Mouse (Mus musculus) liver, embryonic 12.5 days (tissue): ENCODE results near the gene Gpr153. TPM values are rescaled to one million over a fixed set of nuclear protein-coding genes. Genes with fewer than 3 reads are reported as not detected.
A peak's percentile ranks its signal among the peaks of the same experiment; 100 is the strongest.

Experiments
- ATAC-seq: fragments of 200-750 bp; cut with Nextera tagmentation; 2 replicates; pipeline ENCODE4 v1.8.0; 2017; ENCODE audit warnings: moderate number of reproducible peaks, mild to moderate bottlenecking, moderate library complexity
- H3K27ac ChIP-seq: fragments of 300-500 bp; sonication (generic); 2 replicates; pipeline ENCODE4 v1.5.1; 2016; ENCODE audit warnings: mild to moderate bottlenecking
- H3K27me3 ChIP-seq: fragments of 300-500 bp; sonication (generic); replicated peaks from 2 replicates; pipeline ENCODE4 v1.6.1; 2016; ENCODE audit warnings: mild to moderate bottlenecking, moderate library complexity
- H3K36me3 ChIP-seq: fragments of 300-500 bp; sonication (generic); 2 replicates; pipeline ENCODE4 v1.6.1; 2016; ENCODE audit warnings: mild to moderate bottlenecking, moderate library complexity
- H3K4me1 ChIP-seq: fragments of 300-500 bp; sonication (generic); 2 replicates; pipeline ENCODE4 v1.6.1; 2016
- H3K4me2 ChIP-seq: fragments of 300-500 bp; sonication (generic); 2 replicates; pipeline ENCODE4 v1.6.1; 2016; ENCODE audit warnings: mild to moderate bottlenecking, moderate library complexity
- H3K4me3 ChIP-seq: fragments of 300-500 bp; sonication (generic); 2 replicates; pipeline ENCODE4 v1.5.1; 2016; ENCODE audit warnings: mild to moderate bottlenecking, moderate library complexity
- H3K9ac ChIP-seq: fragments of 300-500 bp; sonication (generic); 2 replicates; pipeline ENCODE4 v1.6.1; 2016; ENCODE audit warnings: mild to moderate bottlenecking, moderate library complexity
- H3K9me3 ChIP-seq: fragments of 300-500 bp; sonication (generic); replicated peaks from 2 replicates; pipeline ENCODE4 v1.6.1; 2016; ENCODE audit warnings: mild to moderate bottlenecking, moderate library complexity
- WGBS: fragments of 180-500 bp; shearing (Covaris S2); methylation state at CpG from one replicate; pipeline ENCODE4 v1.1.7; 2016; ENCODE audit not compliant: insufficient replicate concordance; 5-methylcytosine and 5-hydroxymethylcytosine counted together
- polyA plus RNA-seq: library from polyadenylated mRNA; unstranded; fragments of >200 nt; fragmentation: Nextera tagmentation; extraction: Ambion mirVana; gene quantifications from 2 replicates; pipeline ENCODE4 v1.2.1, GENCODE M21; 2016

Gpr153 gene
- polyA plus RNA-seq, 1 experiment from 2014 or later: 2.4 TPM

DNA sequence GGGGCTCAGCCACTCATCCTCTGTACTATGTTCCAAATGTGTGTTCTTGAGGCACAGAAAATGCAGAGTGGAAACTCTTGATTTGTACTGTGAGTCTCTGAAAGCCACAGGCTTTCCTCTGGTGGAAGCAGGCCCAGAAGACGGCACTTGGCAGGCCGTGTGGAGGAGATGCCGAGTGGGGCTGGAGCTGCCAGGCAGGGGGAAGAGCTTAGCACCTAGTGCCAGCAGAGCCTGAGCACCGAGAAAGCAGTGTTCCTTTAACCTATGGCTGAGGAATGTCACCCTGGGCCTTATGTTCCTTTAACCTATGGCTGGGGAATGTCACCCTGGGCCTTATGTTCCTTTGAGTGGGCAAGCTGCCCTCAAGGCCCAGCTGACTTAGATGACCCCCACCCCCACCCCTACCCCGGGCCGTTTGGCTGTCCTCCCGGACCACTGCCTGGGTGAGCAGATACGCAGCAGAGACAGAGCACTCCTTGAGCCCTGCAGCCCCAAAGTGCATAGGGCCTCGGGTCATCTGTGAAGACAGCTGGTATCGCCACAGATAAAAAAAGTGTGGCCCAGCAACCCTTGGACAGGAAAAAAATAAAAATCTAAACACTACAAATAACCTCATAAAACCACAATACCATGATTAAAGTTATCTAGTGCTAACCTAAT is 7.7 kb upstream of the Gpr153 start:
- Histone ChIP-seq H3K27ac (no peak overlapping the region), H3K36me3 (peaks cover 10% of the 10 kb centered on the region; the same call in 1 of the 2 replicates), H3K4me2 (no peak overlapping the region), H3K4me1 (peaks cover 36% of the 10 kb centered on the region), H3K9me3 (no peaks in the 10 kb centered on the region), H3K4me3 (no peak overlapping the region), H3K27me3 (peaks cover 4% of the 10 kb centered on the region), H3K9ac (no peak overlapping the region)
- no peak for ATAC-seq
- 72% methylated on average over 10 of the region's 10 CpGs for WGBS

DNA sequence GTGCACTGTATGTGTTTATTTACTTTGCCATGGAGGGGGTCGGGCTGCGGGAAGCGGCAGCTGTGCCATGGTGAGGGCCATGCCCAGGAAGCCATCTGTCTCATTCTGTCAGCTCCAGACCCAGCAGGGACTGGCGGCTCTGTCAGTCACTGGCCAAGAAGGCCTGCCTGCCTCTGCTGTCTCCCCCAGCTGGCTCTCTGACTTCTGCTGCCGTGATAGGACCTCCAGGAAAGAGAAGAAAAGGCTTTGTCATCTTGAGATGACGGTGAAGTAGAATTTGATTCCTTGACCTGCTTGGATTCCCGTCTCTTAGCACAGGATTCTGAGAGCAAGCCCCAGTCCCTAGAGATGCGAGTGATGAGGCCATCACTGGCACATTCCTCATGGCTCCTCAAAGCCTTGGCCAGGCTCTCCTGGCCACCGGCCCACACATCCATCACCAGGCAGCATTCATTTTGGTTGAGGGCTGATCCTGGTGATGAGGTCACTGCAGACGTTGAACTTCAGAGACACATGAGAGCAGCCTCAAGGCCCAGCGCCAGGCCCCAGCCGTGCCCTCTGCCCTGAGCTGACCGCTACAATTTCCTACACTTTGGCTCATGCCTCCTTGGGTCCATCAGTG is 6.2 kb upstream of the Gpr153 start:
- Histone ChIP-seq H3K9me3 (no peaks in the 10 kb centered on the region), H3K27ac (no peak overlapping the region), H3K4me2 (no peak overlapping the region), H3K9ac (no peak overlapping the region), H3K36me3 (peaks cover 10% of the 10 kb centered on the region; the same call in 1 of the 2 replicates), H3K4me3 (no peak overlapping the region), H3K27me3 (peaks cover 19% of the 10 kb centered on the region), H3K4me1 (peaks cover 33% of the 10 kb centered on the region)
- no peak for ATAC-seq
- 69% methylated on average over 13 of the region's 13 CpGs for WGBS

DNA sequence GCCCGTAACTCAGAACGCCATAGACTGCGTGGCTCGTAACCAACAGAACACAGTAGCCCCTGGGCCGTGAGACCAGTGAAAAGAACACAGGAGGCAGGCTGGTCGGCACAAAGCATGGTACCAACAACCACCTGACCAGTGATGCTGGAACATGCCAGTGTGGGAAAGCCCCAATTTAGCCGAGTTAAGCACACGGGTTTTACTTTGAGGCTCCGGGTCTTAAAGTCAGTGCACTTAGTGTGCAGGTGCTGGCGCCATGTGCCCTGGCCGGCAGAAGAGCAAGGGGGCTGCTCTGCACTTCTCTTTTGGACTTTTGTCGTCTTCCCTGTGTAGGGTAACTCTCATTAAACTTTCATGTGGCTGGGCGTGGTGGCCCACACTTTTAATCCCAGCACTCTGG is 4.1 kb upstream of the Gpr153 start:
- ATAC-seq: no peak
- H3K4me1 ChIP-seq: peaks cover 32% of the 10 kb centered on the region
- WGBS: 77% methylated on average over 13 of the region's 13 CpGs
- peaks cover 40% of the 10 kb centered on the region for H3K27me3 ChIP-seq
- H3K4me2 ChIP-seq: no peak overlapping the region
- H3K36me3 ChIP-seq: peaks cover 7% of the 10 kb centered on the region; the same call in 1 of the 2 replicates
- no peaks in the 10 kb centered on the region for H3K9me3 ChIP-seq
- no peak overlapping the region for H3K9ac ChIP-seq
- H3K27ac ChIP-seq: no peak overlapping the region
- no peak overlapping the region for H3K4me3 ChIP-seq

DNA sequence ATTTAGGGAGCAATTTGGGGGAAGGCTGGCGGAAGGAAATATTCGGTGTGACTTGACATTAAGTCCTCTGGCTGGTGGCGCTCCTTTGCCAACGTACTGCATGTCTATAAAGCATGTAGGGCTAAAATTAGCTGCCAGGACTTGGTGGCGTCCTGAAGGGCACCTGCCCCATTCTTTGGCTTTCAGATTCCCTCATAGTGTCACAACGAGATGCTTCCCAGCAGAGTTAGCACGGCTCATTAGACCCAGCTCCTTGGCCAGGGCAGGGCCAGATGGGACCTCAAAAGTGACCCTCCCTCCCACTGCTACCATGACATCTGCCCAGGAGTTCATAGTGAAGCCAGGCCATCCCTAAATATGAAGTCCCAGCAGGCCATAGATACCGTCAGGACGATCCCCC is 3.4 kb upstream of the Gpr153 start:
- ATAC-seq: no peak
- Histone ChIP-seq H3K9ac (no peak overlapping the region), H3K4me1 (peaks cover 35% of the 10 kb centered on the region)

GRCm38 (mm10) chr4:152271334-152271733 is 2.7 kb upstream of the Gpr153 start:
- Histone ChIP-seq H3K9me3 (no peaks in the 10 kb centered on the region), H3K4me3 (no peak overlapping the region), H3K27me3 (peaks cover 54% of the 10 kb centered on the region), H3K9ac (no peak overlapping the region; the same call in 1 of the 2 replicates), H3K4me2 (no peak overlapping the region), H3K27ac (peak overlapping the region; percentile 12; the same call in 1 of the 2 replicates), H3K36me3 (peaks cover 7% of the 10 kb centered on the region; the same call in 1 of the 2 replicates), H3K4me1 (peaks cover 35% of the 10 kb centered on the region)
- no peak for ATAC-seq
- WGBS: 82% methylated on average over 11 of the region's 11 CpGs

More for the DNA sequence above, 3.4 kb upstream of the Gpr153 start:
- H3K27me3 ChIP-seq: peaks cover 46% of the 10 kb centered on the region
- H3K36me3 ChIP-seq: peaks cover 7% of the 10 kb centered on the region; the same call in 1 of the 2 replicates
- no peak overlapping the region for H3K27ac ChIP-seq
- H3K9me3 ChIP-seq: no peaks in the 10 kb centered on the region
- no peak overlapping the region for H3K4me2 ChIP-seq
- no peak overlapping the region for H3K4me3 ChIP-seq
- 72% methylated on average over 9 of the region's 9 CpGs for WGBS

- WGBS: 64% methylated on average over 7 of the region's 7 CpGs
- H3K9me3 ChIP-seq: no peaks in the 10 kb centered on the region
- no peak overlapping the region for H3K4me2 ChIP-seq
- no peak overlapping the region for H3K4me3 ChIP-seq
- H3K27me3 ChIP-seq: peaks cover 60% of the 10 kb centered on the region
- no peak overlapping the region; the same call in 1 of the 2 replicates for H3K27ac ChIP-seq
- H3K9ac ChIP-seq: no peak overlapping the region
- ATAC-seq: no peak
- H3K4me1 ChIP-seq: peaks cover 35% of the 10 kb centered on the region
- peaks cover 7% of the 10 kb centered on the region; the same call in 1 of the 2 replicates for H3K36me3 ChIP-seq
Observed at GRCm38 (mm10) chr4:152272006-152272405, 2.0 kb upstream of the Gpr153 start.

GRCm38 (mm10) chr4:152272449-152273049 is 1.5 kb upstream of the Gpr153 start:
- peaks cover 66% of the 10 kb centered on the region for H3K27me3 ChIP-seq
- H3K9me3 ChIP-seq: no peaks in the 10 kb centered on the region
- H3K4me1 ChIP-seq: peaks cover 35% of the 10 kb centered on the region
- no peak overlapping the region for H3K9ac ChIP-seq
- WGBS: 37% methylated on average over 9 of the region's 9 CpGs
- no peak overlapping the region for H3K4me3 ChIP-seq
- no peak for ATAC-seq
- H3K4me2 ChIP-seq: no peak overlapping the region
- H3K27ac ChIP-seq: no peak overlapping the region
- peaks cover 7% of the 10 kb centered on the region; the same call in 1 of the 2 replicates for H3K36me3 ChIP-seq

- Histone ChIP-seq H3K27ac (no peak overlapping the region), H3K27me3 (peaks cover 66% of the 10 kb centered on the region), H3K9me3 (no peaks in the 10 kb centered on the region), H3K4me2 (no peak overlapping the region), H3K4me1 (peaks cover 35% of the 10 kb centered on the region), H3K9ac (no peak overlapping the region), H3K36me3 (peaks cover 2% of the 10 kb centered on the region; the same call in 1 of the 2 replicates), H3K4me3 (no peak overlapping the region)
- WGBS: 52% methylated on average over 3 of the region's 3 CpGs
- no peak; the same call in 1 of the 2 replicates for ATAC-seq
Observed at GRCm38 (mm10) chr4:152273191-152273590, 841 bp upstream of the Gpr153 start.

DNA sequence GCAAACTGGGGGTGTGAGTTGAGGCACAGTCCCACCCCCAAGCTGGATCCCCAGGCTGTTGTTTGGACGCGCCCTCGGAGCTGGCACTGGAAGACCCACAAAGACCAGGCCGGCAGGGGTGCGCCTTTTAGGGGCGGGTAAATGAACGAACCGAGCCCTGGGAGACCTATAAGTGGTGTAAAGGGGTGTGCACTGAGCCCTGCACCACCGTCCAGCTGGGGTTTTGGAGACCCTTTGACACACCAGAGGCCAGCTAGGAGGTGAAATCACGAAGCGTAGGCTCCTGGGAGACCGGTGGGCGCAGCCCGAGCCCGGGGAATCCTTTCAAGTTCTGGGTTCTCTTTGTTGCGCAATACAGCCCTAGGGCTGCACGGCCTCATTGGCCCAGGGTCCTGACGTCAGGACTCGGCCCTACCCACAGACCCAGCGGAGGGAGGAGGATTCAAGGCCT is 674 bp downstream of the Gpr153 start:
- H3K4me3 ChIP-seq: peak overlapping the region; percentile 53
- H3K4me2 ChIP-seq: peak overlapping the region; percentile 72
- peaks cover 76% of the 10 kb centered on the region for H3K27me3 ChIP-seq
- H3K4me1 ChIP-seq: peaks cover 35% of the 10 kb centered on the region
- WGBS: 2% methylated on average over 20 of the region's 20 CpGs
- no peaks in the 10 kb centered on the region for H3K9me3 ChIP-seq
- no peak overlapping the region for H3K27ac ChIP-seq
- ATAC-seq: no peak
- no peaks in the 10 kb centered on the region for H3K36me3 ChIP-seq
- H3K9ac ChIP-seq: peak overlapping the region; percentile 54; the same call in 1 of the 2 replicates

- Histone ChIP-seq H3K9ac (no peak overlapping the region), H3K27ac (no peak overlapping the region), H3K9me3 (no peaks in the 10 kb centered on the region), H3K4me1 (peaks cover 35% of the 10 kb centered on the region), H3K4me2 (no peak overlapping the region), H3K36me3 (no peaks in the 10 kb centered on the region), H3K4me3 (no peak overlapping the region), H3K27me3 (peaks cover 88% of the 10 kb centered on the region)
- ATAC-seq: no peak
- 37% methylated on average over 10 of the region's 10 CpGs for WGBS
Observed at GRCm38 (mm10) chr4:152276389-152277347, 2.6 kb downstream of the Gpr153 start.

DNA sequence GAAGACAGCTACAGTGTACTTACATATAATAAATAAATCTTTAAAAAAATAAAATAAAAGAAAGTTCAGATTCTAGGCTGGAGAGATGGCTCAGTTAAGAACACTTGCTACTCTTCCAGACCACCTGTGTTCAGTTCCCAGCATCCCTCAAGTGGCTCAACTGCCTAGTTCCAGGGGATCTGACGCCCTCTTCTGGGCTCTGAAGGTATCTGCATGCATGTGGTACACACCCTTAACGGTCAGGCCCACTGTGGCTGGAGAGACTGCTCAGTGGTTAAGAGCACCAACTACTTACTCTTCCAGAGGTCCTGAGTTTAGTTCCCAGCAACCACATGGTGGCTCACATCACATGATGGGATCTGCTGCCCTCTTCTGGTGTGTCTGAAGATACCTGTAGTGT is 3.9 kb downstream of the Gpr153 start:
- peaks cover 88% of the 10 kb centered on the region for H3K27me3 ChIP-seq
- no peak overlapping the region for H3K27ac ChIP-seq
- no peaks in the 10 kb centered on the region for H3K36me3 ChIP-seq
- no peak overlapping the region for H3K9ac ChIP-seq
- H3K9me3 ChIP-seq: no peaks in the 10 kb centered on the region
- H3K4me1 ChIP-seq: peaks cover 27% of the 10 kb centered on the region
- no peak overlapping the region for H3K4me2 ChIP-seq
- H3K4me3 ChIP-seq: no peak overlapping the region
- no peak for ATAC-seq
- 56% methylated on average over 2 of the region's 2 CpGs for WGBS
